Mouse (Mus musculus) kidney, embryonic 15.5 days (tissue): ENCODE results near the gene Tmcc2. TPM values are rescaled to one million over a fixed set of nuclear protein-coding genes. Genes with fewer than 3 reads are reported as not detected.

Experiments
- ATAC-seq: fragments of 200-750 bp; cut with Nextera tagmentation; replicated peaks from 2 replicates; pipeline ENCODE4 v1.8.0; 2017; ENCODE audit warnings: moderate TSS enrichment; ENCODE audit not compliant: low FRiP score
- H3K27ac ChIP-seq: fragments of 300-500 bp; sonication (generic); 2 replicates; pipeline ENCODE4 v1.5.1; 2015; ENCODE audit warnings: mild to moderate bottlenecking, inconsistent platforms
- H3K27me3 ChIP-seq: fragments of 300-500 bp; sonication (generic); 2 replicates; pipeline ENCODE4 v1.6.1; 2015; ENCODE audit warnings: inconsistent platforms
- H3K36me3 ChIP-seq: fragments of 300-500 bp; sonication (generic); 2 replicates; pipeline ENCODE4 v1.6.1; 2015; ENCODE audit warnings: inconsistent platforms
- H3K4me1 ChIP-seq: fragments of 300-500 bp; sonication (generic); 2 replicates; pipeline ENCODE4 v1.6.1; 2015; ENCODE audit warnings: inconsistent platforms
- H3K4me2 ChIP-seq: fragments of 300-500 bp; sonication (generic); 2 replicates; pipeline ENCODE4 v1.6.1; 2015; ENCODE audit warnings: moderate library complexity, mild to moderate bottlenecking, inconsistent platforms
- H3K4me3 ChIP-seq: fragments of 300-500 bp; sonication (generic); replicated peaks from 2 replicates; pipeline ENCODE4 v1.5.1; 2015; ENCODE audit warnings: mild to moderate bottlenecking, inconsistent platforms
- H3K9ac ChIP-seq: fragments of 300-500 bp; sonication (generic); 2 replicates; pipeline ENCODE4 v1.6.1; 2015; ENCODE audit warnings: mild to moderate bottlenecking, inconsistent platforms
- H3K9me3 ChIP-seq: fragments of 300-500 bp; sonication (generic); replicated peaks from 2 replicates; pipeline ENCODE4 v1.6.1; 2016; ENCODE audit warnings: inconsistent platforms
- WGBS: fragments of 180-500 bp; shearing (Covaris S2); methylation state at CpG from one replicate; pipeline ENCODE4 v1.1.7; 2015; ENCODE audit warnings: mixed read lengths; 5-methylcytosine and 5-hydroxymethylcytosine counted together
- polyA plus RNA-seq: library from polyadenylated mRNA; unstranded; fragments of >200 nt; fragmentation: Nextera tagmentation; extraction: Ambion mirVana; gene quantifications from 2 replicates; pipeline ENCODE4 v1.2.1, GENCODE M21; 2015

Tmcc2 gene
- polyA plus RNA-seq, 1 experiment from 2014 or later, result 15.5 TPM

DNA sequence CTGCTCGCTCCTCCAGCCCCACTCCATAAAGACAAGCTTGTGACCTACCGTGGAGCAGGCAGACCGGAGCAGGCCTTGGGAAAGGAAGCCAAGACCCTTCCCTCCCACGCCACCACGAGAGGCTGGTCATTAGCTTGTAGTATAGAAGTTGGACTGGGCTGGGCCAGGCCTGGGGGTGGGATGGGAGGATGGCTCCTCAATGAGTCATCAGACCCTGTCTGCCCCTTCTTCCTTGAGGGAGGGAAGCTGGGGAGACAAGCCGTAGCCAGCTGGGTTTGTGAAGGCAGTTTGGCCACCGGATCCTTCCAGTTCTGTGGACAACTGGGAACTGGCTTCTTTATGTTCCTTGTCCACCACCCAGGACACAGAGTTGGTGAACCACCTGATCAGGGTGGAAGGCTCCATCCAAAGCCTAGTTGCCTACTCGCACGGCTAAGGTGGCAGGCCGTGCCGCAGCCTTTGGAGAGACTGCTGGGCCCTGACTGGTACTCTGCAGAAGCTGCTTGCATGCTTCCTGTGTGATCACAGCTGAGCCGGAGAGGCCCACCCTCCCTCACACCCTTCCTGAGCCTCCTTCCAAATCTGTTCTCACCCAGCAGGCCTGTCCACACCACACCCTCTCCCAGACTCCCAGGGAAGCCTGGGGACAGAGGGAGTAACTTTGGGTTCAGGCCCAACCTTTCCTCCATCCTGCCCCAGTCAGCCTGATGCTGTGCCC, 44.8 kb downstream of the Tmcc2 start:
- H3K4me2 ChIP-seq, result no peak overlapping the region
- no peaks in the 10 kb centered on the region; the same call in 1 of the 2 replicates for H3K9me3 ChIP-seq
- 56% methylated on average over 12 of the region's 12 CpGs for WGBS

DNA sequence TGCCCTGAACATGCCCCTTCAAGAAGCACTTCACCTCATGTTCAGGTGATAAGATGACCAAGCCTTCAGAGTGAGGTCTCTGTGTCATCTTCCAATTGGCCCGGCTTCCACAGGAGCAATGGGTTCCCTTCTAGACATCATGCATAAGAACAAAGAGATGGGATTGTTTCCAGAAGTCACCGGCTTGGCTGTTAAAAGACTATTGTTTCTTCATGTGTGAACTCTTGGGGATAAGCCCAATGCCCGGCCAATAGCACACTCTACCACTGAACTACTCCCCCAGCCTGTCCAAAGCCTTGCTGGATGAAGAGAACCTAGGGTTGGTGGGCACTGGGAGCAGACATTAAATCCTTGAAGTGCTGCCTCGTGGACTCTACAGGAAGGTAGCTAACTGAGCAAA, 45.6 kb downstream of the Tmcc2 start:
- Histone ChIP-seq H3K4me1 (peaks cover 16% of the 10 kb centered on the region), H3K36me3 (no peaks in the 10 kb centered on the region), H3K27me3 (no peaks in the 10 kb centered on the region), H3K4me2 (no peak overlapping the region), H3K9ac (no peak overlapping the region), H3K9me3 (no peaks in the 10 kb centered on the region), H3K4me3 (no peak overlapping the region), H3K27ac (no peak overlapping the region)
- ATAC-seq, result no peak
- 84% methylated on average over 4 of the region's 4 CpGs for WGBS

More for the DNA sequence above, 44.8 kb downstream of the Tmcc2 start:
- Histone ChIP-seq H3K36me3 (no peaks in the 10 kb centered on the region), H3K4me1 (peaks cover 16% of the 10 kb centered on the region), H3K27me3 (no peaks in the 10 kb centered on the region), H3K4me3 (no peak overlapping the region), H3K9ac (no peak overlapping the region), H3K27ac (peak overlapping the region; percentile 56; the same call in 1 of the 2 replicates)
- peak; percentile 77 for ATAC-seq

DNA sequence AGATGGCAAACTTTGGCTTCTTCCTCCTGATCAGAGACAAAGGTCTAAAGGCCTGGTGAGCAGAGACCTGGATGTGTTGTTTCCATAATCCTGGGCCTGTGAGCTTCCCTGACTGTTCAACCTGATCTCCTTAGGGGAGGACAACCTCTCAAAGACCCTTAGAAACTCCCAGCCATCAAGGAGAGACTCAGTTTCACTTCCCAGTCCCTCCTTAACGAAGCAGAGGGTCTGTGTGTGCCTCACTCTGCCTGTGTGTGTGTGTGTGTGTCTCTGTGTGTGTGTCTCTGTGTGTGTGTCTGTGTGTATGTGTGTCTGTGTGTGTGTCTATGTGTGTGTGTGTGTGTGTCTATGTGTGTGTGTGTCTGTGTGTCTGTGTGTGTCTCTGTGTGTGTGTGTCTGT, 47.4 kb downstream of the Tmcc2 start:
- Histone ChIP-seq H3K4me1 (peaks cover 19% of the 10 kb centered on the region), H3K9ac (no peak overlapping the region), H3K36me3 (no peaks in the 10 kb centered on the region), H3K4me2 (no peak overlapping the region), H3K27me3 (no peaks in the 10 kb centered on the region), H3K27ac (no peak overlapping the region), H3K4me3 (no peak overlapping the region), H3K9me3 (no peaks in the 10 kb centered on the region)
- 79% methylated on average over 1 of the region's 1 CpGs for WGBS
- ATAC-seq, result no peak

DNA sequence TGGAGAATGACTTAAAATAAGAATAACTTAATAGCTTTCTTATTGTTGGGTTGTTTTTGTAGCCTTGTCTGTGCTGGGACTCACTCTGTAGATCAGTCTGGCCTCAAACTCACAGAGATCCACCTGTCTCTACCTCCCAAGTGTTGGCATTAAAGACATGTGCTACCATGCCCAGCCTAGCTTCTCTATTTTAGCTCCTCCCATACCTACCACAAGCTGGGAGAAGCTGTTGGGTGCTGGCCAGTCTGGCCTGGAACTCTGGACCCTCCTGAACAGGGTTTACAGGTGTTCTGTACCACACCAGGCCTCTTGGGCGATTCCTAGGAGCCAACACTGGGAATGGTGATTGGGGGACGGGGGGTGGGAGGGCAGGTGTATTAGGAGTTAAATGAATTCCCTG, 47.9 kb downstream of the Tmcc2 start:
- Histone ChIP-seq H3K9me3 (no peaks in the 10 kb centered on the region), H3K4me2 (no peak overlapping the region), H3K36me3 (no peaks in the 10 kb centered on the region), H3K4me1 (peaks cover 22% of the 10 kb centered on the region), H3K27me3 (no peaks in the 10 kb centered on the region), H3K9ac (no peak overlapping the region), H3K4me3 (no peak overlapping the region), H3K27ac (no peak overlapping the region)
- ATAC-seq, result no peak
- WGBS, result 90% methylated on average over 2 of the region's 2 CpGs

DNA sequence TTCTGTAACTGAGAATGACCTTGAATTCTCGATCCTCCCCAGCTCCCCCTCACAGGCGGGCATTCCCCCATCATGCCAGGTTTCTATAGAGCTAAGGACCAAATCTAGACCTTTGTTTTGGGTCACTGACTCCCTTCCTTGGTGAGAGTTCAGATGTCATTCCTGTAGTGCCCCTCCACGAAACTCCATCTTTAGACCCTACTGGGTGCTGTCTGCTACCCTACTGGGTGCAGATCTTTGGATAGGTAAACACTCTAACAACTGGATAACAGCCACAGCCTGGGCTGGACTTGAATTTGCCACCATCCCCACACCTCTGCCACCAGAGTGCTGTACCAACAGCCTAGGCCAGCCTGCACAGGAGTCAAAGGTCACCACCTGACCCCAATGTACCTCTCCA, 48.6 kb downstream of the Tmcc2 start:
- Histone ChIP-seq H3K36me3 (no peaks in the 10 kb centered on the region), H3K4me2 (no peak overlapping the region), H3K27me3 (no peaks in the 10 kb centered on the region), H3K4me1 (peaks cover 26% of the 10 kb centered on the region), H3K4me3 (no peak overlapping the region), H3K27ac (no peak overlapping the region), H3K9ac (no peak overlapping the region), H3K9me3 (no peaks in the 10 kb centered on the region)
- no peak for ATAC-seq
- 55% methylated on average over 3 of the region's 3 CpGs for WGBS

DNA sequence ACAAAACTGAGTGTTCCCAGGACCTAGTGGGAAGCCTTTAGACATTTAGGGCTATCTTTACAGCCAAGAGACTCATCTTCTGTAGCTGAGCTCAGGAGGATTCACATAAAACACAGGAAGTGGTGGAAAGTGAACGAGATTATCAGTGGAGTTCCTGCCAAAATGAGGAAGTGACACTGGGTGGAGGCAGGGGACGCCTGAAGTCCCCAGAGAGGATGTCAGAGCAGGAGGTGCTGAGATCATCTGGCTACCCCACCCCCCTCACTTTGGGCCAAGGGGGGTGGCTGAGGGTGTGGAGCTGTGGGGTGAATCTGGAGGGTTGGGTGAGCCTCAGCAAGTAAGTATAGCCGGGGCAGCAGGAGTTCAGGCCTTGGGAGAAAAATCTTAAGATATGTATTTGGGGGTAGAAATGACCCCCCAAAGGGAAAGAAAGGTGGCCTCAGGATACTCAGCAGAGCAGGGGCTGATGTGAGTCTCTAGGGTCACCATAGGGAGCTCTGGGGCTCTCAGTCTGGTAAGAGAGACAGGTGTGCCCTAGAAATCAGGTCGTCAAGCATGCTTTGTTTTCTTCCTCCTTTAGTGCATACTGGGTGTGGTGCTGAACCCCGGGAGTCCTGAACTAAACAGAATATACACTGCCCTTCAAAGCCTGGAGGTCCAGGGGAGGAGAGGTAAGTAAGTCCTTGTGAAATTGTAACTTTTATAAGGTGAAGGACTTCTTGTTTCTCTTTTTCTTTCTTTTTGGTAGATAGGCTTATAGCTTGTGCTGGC, 49.2 kb downstream of the Tmcc2 start:
- no peaks in the 10 kb centered on the region for H3K9me3 ChIP-seq
- H3K27me3 ChIP-seq, result no peaks in the 10 kb centered on the region
- H3K4me3 ChIP-seq, result no peak overlapping the region
- peaks cover 30% of the 10 kb centered on the region for H3K4me1 ChIP-seq
- ATAC-seq, result no peak
- 44% methylated on average over 5 of the region's 5 CpGs for WGBS
- no peak overlapping the region for H3K4me2 ChIP-seq
- no peaks in the 10 kb centered on the region for H3K36me3 ChIP-seq
- H3K9ac ChIP-seq, result no peak overlapping the region
- H3K27ac ChIP-seq, result no peak overlapping the region

DNA sequence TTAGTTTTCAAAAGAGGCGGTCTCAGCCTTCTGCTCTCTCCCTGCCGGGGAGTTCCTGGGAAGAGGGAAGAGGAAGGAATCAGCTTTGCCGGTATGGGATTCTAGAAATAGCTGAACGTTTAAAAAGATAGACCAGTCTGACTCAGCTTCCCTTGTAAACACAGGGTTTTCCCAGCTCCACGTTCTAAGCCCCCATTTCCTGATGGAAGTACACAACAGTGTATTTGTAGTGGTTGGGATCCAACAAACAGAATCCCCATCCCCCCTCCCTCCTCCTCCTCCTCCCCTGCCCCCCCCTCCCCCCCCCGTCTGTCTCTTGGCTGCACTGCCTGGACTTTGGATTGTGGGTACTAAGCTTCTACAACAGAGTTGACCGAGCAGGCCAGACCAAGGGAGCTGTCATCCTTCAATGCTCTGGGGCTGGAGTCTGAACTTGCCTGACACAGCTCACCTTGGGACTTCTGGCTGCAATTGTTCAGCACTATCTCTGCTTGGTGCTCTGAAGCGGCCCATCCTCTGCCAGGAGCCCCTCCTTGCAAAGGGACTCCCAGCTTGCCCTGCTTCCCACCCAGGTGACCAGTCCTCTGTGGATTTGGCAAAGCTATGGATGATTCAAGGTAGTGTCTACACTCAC, 52.9 kb downstream of the Tmcc2 start:
- Histone ChIP-seq H3K27me3 (no peaks in the 10 kb centered on the region), H3K4me3 (no peak overlapping the region), H3K9ac (no peak overlapping the region), H3K4me1 (peaks cover 54% of the 10 kb centered on the region), H3K4me2 (no peak overlapping the region), H3K36me3 (no peaks in the 10 kb centered on the region), H3K27ac (peak overlapping the region; percentile 52; the same call in 1 of the 2 replicates), H3K9me3 (no peaks in the 10 kb centered on the region)
- ATAC-seq, result no peak
- 42% methylated on average over 8 of the region's 8 CpGs for WGBS

DNA sequence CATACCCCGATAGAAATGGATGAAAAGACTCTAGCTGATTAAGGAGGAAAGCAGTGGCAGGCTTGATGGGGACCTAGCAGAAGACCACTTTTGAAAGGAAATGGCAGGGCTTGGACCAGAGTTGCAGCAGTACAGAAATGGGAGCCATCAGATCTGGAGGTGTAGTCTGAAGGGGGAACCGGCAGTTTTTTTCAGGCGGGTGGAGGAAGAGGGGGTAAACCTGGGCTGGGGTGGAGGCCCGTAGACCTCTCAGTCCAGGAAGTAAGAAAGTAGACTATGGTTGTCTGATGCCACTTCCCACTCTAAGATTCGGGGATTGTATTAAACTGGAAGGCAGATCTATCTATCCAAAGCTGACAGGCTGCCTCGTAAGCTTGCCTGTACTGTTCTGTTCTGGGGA, 54.2 kb downstream of the Tmcc2 start:
- Histone ChIP-seq H3K27me3 (0 out of 2 replicates have a peak, but pooled peaks cover under 1% of the 10 kb centered on the region), H3K27ac (no peak overlapping the region), H3K9ac (no peak overlapping the region), H3K36me3 (no peaks in the 10 kb centered on the region; the same call in 1 of the 2 replicates), H3K4me2 (no peak overlapping the region), H3K4me1 (peaks cover 59% of the 10 kb centered on the region), H3K9me3 (no peaks in the 10 kb centered on the region), H3K4me3 (no peak overlapping the region)
- 78% methylated on average over 6 of the region's 6 CpGs for WGBS
- no peak for ATAC-seq

DNA sequence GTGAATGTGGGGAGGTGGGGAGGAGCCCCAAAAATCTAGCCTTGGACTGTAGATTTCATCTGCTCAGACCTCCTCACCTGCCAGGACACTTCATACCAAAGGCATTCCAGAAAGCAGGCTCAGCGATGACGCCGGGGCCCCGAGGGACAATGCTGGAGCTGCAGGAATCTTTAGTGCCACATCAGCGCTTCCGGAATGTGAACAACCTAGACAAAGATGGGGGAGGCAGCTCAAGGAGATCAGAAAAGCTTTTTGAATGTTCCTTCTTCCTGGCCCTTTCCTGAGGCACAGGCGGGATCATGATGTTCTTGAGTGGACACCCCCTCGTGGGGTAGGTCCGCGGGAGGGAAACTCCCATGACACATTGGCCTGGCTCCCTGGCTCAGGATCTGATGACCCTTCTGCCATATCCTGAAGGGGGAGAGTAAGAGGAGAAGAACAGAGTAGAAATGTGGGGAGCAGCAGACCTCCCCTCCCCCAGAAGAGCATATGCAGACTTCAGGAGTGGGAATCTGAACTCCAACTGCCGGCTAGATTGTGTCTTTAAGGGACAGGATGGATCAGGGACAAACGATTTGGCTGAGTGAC, 55.6 kb downstream of the Tmcc2 start:
- Histone ChIP-seq H3K4me1 (peaks cover 57% of the 10 kb centered on the region), H3K27ac (peak overlapping the region; percentile 83), H3K36me3 (peaks cover 8% of the 10 kb centered on the region), H3K9me3 (no peaks in the 10 kb centered on the region), H3K27me3 (0 out of 2 replicates have a peak, but pooled peaks cover 6% of the 10 kb centered on the region), H3K9ac (no peak overlapping the region), H3K4me3 (no peak overlapping the region), H3K4me2 (no peak overlapping the region; the same call in 1 of the 2 replicates)
- 28% methylated on average over 12 of the region's 12 CpGs for whole genome bisulfite sequencing
- no peak for ATAC-seq

DNA sequence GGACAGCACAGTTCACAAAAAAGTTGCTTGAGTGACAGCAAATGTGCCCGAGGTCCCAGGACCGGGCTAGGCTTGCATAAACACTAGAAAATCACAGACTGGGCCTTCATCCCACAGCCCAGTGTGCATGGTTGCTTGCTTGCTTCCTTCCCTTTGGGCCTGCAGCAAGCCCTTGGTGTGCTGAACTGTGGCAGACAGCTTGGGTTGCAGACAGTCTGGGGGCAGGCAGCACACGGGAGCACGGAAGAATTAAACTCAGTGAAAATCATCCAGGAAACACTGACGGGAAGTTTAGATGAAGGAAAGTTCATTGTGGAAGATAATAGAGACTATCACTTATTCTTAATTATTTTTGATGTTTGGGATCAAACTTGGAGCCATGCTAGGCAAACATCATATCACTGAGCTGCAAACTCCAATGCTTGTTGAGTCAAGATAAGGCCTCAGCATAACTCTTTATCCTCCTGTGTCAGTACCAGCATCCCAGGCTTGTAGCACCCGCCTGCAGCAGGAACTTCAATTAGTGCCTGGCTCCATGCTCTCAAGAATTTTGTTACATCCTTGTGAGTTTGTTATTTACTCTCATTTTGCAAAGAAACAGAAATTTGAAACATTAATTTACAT, 56.8 kb downstream of the Tmcc2 start:
- Histone ChIP-seq H3K4me1 (peaks cover 57% of the 10 kb centered on the region), H3K36me3 (peaks cover 8% of the 10 kb centered on the region), H3K27me3 (0 out of 2 replicates have a peak, but pooled peaks cover 6% of the 10 kb centered on the region), H3K4me3 (no peak overlapping the region), H3K9me3 (no peaks in the 10 kb centered on the region), H3K4me2 (no peak overlapping the region), H3K9ac (no peak overlapping the region), H3K27ac (peak overlapping the region; percentile 83)
- 24% methylated on average over 6 of the region's 6 CpGs for WGBS
- peak; percentile 30 for ATAC-seq

DNA sequence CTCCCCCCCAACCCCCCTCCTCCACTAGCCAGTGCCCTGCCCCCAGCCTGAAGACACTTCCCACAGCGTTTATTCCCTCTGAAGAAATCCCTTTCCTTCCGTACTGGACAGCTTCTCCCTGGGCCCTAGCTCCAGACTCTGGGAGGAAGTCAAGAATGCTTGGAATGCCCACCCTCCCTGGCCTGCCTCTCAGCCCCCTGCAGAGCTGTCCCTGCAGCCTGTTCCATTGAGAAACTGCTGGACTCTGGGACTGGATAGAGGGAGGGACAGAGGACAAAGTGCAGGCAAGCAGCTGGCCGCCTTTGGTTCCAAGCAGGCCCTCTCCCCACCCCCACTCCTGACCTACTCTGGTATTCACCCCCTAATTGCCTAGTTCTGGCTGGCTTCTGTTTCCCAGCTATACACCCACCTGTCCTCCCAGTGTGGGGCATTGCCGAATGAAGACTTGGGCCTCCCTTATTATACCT, 57.4 kb downstream of the Tmcc2 start:
- H3K9ac ChIP-seq, result no peak overlapping the region
- no peak overlapping the region for H3K4me3 ChIP-seq
- 0 out of 2 replicates have a peak, but pooled peaks cover 6% of the 10 kb centered on the region for H3K27me3 ChIP-seq
- H3K4me1 ChIP-seq, result peaks cover 54% of the 10 kb centered on the region
- 0 out of 2 replicates have a peak overlapping the region, but pooled peaks have one; percentile 0 for H3K4me2 ChIP-seq
- 7% methylated on average over 4 of the region's 4 CpGs for WGBS
- H3K27ac ChIP-seq, result peak overlapping the region; percentile 83
- no peaks in the 10 kb centered on the region for H3K9me3 ChIP-seq
- H3K36me3 ChIP-seq, result peaks cover 8% of the 10 kb centered on the region
- peak; percentile 94 for ATAC-seq
